Mouse (Mus musculus): ENCODE measurements around the gene Ubald1.

Ubald1 gene

DNA sequence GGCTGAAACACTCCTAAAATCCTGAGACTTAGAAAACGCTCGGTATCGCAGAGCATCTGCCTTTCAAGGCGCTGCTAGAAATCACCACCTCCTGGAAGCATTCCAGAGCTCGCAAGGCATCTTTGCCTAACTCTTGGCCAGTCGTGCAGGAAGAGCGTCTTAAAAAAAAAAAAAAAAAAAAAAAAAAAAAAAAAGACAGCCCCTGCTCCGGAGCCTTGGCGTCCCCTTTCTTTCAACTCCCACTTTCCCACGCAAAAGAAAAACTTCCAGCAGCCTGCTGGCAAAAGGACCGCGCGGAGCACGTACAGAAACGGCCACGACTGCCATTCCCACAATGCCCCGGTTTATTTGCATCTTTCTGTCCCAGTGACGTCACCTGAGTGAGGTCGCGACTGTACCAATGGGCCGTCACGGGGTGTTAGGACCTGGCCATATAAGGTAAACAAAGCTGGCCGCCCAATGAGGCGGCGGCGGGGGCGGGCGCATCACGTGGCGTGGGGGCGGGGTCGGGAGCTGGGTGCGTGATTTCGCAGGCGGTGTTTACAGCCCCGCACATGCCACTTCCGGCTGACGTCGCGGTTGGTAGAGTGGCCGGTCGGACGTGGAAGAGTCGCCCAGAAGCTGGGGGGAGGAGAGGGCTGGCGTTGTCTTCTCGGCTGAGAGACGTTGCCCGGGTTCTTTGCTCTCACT lies at the start of gene Ubald1:
Gene Ubald1 (minus strand): TSS at position 180 of the 690 bp plus-strand sequence.
- peak; percentile 97 for DNase-seq (ENCODE audit: low spot score)

GRCm38 (mm10) chr16:4928474-4928873 lies 48.4 kb upstream of the Ubald1 start:
- DNase-seq (ENCODE audit: low spot score) = no peak

GRCm38 (mm10) chr16:4927967-4928366 lies 47.9 kb upstream of the Ubald1 start:
- DNase-seq (ENCODE audit: low spot score) = no peak

DNA sequence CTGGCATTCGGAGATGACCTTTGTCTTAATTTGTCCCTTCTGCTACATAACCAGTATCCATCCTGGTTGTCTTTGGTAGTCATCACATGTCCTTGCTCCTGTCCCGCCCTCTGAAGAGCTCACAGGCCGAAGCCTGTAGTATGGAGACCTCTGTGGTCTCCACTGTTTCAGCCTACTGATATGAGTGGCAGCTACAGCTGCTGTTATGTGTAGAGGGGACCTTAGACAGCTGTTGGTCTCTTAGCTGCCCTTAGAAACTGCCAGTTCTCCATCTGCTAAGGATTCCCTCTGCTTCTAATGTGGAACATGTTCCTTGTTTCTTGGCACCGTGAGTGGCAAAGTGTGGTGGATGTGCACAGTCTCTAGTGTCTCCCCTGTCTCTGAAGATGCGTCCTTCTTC lies 43.9 kb upstream of the Ubald1 start:
- no peak for DNase-seq (ENCODE audit: low spot score)

DNA sequence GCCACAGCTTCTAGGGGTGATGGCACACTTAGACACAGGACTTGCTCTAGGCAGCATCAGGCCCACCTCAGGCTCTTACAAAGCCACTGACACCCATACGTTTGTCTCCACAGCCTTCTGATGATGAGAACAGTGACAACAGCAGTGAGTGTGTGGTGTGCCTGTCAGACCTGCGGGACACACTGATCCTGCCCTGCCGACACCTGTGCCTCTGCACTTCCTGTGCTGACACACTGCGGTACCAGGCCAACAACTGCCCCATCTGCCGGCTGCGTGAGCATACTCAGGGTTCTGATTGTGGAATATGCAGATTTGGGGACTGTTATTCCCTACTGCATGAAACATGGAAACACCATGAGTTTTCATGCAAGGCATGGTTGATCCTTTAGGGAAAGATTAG lies 42.4 kb upstream of the Ubald1 start:
- peak; percentile 54 for DNase-seq (ENCODE audit: low spot score)

GRCm38 (mm10) chr16:4920556-4920955 lies 40.4 kb upstream of the Ubald1 start:
- DNase-seq (ENCODE audit: low spot score) = no peak

DNA sequence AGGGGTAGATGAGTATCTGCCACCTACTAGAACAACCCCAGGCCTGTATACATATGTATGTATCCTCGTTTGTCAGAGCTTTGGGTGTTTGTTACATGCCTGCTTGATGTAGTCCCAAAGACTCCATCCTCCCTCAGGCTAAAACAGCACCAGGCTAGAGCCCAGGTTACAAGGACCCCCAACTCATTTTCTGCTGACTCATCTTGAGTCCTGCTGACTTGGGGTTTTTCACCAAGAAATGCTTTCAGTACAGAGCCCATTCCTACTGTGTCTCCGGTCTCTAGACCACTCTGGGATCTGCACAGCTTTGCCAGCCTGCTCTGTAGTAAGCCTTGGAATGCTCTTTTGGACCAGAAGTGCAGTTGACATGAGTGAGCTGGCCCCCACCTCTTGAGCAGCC lies 36.5 kb upstream of the Ubald1 start:
- DNase-seq (ENCODE audit: low spot score) = no peak

GRCm38 (mm10) chr16:4915931-4916330 lies 35.8 kb upstream of the Ubald1 start:
- DNase-seq (ENCODE audit: low spot score) = no peak

DNA sequence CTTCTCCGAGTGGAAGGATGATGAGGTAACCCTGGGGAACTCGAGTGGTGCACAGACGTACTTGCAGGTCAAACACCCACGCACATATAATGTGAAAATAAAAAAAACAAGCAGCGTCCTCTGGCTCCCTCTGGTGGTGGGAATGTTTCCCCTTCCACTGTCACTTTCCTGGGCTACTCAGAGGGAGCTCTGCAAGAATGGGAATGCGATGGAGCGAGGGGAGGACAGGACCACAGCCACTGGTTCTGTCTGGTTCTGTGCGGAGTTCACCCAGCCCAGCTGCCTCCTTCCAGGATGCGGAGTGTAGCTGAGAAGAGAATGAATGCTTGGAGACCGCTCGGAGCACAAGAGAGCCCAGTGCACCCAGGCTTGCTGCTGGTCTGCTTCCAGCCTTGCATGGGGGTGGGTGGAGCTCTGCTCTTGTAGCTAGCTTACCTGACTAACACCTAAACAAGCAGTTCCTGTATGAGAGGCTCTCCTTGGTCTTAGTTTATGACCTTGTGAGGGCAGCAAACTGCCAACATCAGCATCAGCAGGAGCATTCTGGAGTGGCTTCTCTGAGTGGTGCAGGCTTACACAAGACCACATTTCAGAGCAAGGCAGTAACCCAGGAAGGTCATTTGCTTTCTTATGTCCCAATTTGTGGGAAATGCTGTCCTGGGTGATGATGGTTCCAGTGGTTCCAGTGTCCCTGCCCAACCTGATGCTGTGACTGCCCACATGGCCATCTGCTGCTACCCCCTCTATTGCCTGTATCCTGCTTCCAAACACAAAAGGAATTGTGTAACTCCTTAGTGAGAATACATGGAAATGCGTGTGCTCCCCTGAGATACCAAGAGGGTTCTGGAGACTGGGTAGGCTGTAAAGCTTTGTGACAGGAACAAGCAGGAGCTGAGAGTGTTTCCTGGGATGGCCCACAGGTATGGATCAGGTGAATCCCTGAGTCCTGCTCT lies 33.9 kb upstream of the Ubald1 start:
- peak; percentile 81 for DNase-seq (ENCODE audit: low spot score)

GRCm38 (mm10) chr16:4912907-4913782 lies 33.0 kb upstream of the Ubald1 start:
- peak; percentile 20 for DNase-seq (ENCODE audit: low spot score)

- DNase-seq (ENCODE audit: low spot score) = no peak
These were observed 32.0 kb upstream of the Ubald1 start for GRCm38 (mm10) chr16:4912074-4912648.

DNA sequence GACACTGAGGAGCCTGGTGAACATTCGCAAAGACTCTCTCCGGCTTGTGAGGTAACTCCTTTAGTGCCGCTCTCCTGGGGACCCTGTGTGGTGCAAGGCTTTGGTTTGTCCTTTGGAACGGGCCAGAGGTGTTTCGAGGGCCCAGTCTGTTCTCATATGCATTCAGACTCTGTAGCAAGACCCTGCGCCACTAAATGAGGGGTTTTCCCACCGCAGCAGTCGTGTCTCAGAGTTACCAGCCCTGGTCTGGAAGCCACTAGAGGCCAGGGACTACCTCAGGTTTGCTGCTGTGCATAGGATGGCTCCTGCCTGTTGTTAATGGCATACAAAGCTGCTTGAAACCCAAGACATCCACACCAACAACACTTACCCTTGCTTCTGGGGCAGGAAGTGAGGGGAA lies 30.6 kb upstream of the Ubald1 start:
- DNase-seq (ENCODE audit: low spot score) = no peak

GRCm38 (mm10) chr16:4909745-4910144 lies 29.6 kb upstream of the Ubald1 start:
- DNase-seq (ENCODE audit: low spot score) = peak; percentile 31

DNA sequence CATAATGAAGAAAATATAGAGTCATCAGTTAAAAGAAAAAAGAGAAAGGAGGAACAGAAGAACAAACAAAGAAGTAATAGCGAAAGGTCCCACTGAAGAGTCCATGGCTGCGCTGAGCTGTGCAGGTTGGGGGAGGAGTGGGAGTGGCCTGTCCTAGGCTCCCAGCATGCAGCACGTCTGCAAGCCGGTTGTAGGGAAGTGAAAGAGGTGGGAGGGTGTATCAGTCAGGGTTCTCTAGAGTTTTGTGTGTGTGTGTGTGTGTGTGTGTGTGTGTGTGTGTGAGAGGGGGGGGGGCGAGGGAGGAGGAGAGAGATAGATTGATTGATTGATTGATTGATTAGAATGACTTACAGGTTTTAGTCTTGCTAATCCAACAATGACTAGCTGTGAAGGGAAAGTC lies 27.9 kb upstream of the Ubald1 start:
- DNase-seq (ENCODE audit: low spot score) = no peak

DNA sequence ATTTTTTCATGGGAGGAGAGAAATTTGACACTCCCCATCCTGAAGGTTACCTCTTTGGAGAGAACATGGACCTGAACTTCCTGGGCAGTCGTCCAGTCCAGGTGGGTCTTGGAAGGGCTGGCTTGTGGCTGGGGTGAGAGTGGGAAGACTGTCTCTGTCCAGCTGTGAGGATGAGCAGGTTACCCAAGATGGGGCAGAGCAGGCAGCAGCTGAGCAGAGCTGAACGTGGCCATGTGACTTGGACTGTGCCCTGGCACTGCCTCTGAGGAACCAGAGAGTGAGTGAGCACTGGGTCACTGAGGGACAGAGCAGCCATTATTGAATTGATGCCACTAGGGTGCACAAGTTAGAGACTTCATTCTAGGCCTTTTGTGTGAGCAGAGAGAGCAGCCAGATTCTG lies 27.3 kb upstream of the Ubald1 start:
- DNase-seq (ENCODE audit: low spot score) = no peak

DNA sequence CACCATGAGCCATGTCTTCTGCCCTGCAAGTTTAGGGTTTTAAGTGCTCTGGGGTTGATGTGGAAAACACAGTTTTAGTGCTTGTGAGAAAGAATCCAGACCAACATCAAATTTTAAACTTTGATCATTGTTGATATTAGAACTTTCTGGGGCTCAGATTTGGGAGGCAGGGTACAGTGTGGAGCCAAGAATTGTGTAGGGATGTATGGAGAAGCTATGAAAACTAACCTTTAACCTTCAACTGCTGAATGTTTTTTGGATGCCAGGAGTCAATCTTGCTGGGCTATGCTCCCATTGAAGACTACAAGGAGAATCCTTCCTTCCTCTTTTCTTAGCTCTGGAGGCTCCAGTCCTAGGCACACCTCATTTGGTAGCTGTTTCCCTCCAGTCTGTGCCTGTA lies 26.4 kb upstream of the Ubald1 start:
- DNase-seq (ENCODE audit: low spot score) = no peak

DNA sequence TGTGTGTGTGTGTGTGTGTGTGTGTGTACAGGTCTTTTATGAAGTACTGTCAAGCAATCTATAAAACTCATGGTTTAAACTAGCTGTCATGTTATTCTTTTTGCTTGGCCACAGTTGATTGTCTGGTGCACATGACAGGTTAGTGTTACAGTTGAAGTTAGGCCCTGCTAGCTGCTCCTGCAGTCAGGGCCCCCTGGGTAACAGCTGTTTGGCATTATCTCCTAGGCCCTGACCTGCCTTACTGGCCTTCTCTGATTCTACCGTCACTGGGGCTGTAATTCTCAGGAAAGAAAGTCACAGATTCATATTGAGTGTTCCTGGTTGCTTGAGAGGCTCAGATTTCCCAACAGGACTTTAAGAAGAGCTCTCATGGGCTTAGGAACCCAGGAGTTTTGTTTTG lies 25.5 kb upstream of the Ubald1 start:
- DNase-seq (ENCODE audit: low spot score) = no peak

DNA sequence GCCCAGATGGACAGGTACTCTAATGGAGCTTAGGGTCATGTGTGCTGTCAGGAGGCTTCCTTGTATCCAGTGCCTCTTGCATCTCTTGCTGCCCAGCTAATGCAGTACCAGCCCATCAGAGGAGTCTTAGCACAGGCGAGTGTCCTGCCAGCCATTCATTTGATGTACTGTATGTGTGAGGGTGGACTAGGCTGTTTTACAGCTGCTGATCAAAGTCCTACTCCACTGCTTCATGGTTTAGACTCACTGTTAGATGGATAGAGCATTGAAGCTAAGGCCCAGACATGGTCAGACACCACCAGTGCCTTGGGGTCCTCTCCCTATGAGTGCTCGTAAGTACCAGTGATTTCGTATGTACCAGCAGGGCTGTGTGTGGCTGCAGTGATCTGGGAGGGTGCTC lies 24.8 kb upstream of the Ubald1 start:
- no peak for DNase-seq (ENCODE audit: low spot score)

- DNase-seq (ENCODE audit: low spot score) = no peak
These were observed 23.5 kb upstream of the Ubald1 start for GRCm38 (mm10) chr16:4903491-4904102.

- no peak for DNase-seq (ENCODE audit: low spot score)
These were observed 22.3 kb upstream of the Ubald1 start for GRCm38 (mm10) chr16:4902390-4902789.

DNA sequence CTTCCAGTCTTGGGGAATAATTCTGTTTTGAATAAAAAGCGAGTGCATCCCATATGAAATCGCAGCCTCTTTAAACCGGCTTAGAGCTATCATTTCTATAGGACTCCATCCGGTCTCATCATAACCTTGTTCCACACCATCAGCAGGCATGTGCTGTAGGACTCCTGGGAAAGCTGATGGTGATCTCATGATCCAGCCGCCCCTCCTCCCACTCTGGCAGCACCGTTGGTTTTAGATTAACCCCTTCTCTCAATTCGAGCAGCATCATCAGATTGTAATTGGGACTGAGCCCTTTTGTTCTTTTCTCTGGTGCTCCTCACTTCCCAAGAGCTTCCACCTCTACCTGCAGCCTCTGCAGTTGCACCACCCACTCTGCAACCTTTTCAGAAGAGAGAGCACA lies 21.1 kb upstream of the Ubald1 start:
- no peak for DNase-seq (ENCODE audit: low spot score)

DNA sequence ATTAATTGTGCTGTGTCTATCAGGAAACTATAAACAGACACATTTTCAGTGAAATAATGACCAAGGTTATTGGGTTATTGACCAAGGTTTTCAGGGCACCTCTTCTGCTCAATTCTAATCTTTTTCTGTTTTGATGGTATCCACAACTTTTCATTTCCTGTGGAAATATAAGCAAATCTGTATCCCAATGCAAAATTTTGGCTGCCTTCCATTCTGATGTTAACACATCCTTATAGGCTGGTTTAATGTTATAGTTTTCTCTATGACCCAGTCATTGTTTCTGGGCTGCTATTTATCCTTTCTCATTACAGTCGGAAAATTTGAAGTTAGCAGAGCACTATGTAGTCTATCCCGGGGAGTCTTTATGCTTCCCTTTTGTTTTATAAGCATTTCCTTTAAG lies 19.6 kb upstream of the Ubald1 start:
- no peak for DNase-seq (ENCODE audit: low spot score)
